Mouse (Mus musculus) liver, embryonic 14.5 days (tissue): ENCODE results near the gene Lbx1.

Source experiments
- CTCF ChIP-seq: IDR thresholded peaks from 2 replicates; pipeline ENCODE4 v1.5.1; 2016; ENCODE audit warnings: antibody characterized with exemption, low read depth, control low read depth
- EP300 ChIP-seq: IDR thresholded peaks from 2 replicates; pipeline ENCODE4 v1.6.1; 2016; ENCODE audit warnings: antibody characterized with exemption, low read depth

- TF ChIP-seq CTCF (no peak), EP300 (no peak)
Observed at GRCm38 (mm10) chr19:45236363-45236942, 841 bp upstream of the Lbx1 start.
